Mouse (Mus musculus) spleen, adult 12 weeks (tissue): ENCODE results near the gene Htra3.

ENCODE experiments used
- DNase-seq: peaks from one replicate; pipeline ENCODE4 v3.0.0; 2022; ENCODE audit warnings: low spot score

Htra3 gene

GRCm38 (mm10) chr5:35679256-35680155, at the start of gene Htra3:
Gene Htra3 (minus strand): TSS chr5:35679782.
- no peak for DNase-seq

GRCm38 (mm10) chr5:35728957-35729460, 49.4 kb upstream of the Htra3 start:
- peak; percentile 45 for DNase-seq

GRCm38 (mm10) chr5:35728344-35728956, 48.9 kb upstream of the Htra3 start:
- no peak for DNase-seq

GRCm38 (mm10) chr5:35727447-35727846, 47.9 kb upstream of the Htra3 start:
- DNase-seq, result no peak

GRCm38 (mm10) chr5:35725840-35726239, 46.3 kb upstream of the Htra3 start:
- no peak for DNase-seq

- DNase-seq, result no peak
Measured at GRCm38 (mm10) chr5:35723900-35724299, 44.3 kb upstream of the Htra3 start.

GRCm38 (mm10) chr5:35722654-35723053, 43.1 kb upstream of the Htra3 start:
- DNase-seq, result no peak

- DNase-seq, result no peak
Measured at GRCm38 (mm10) chr5:35721933-35722332, 42.4 kb upstream of the Htra3 start.

GRCm38 (mm10) chr5:35719880-35720279, 40.3 kb upstream of the Htra3 start:
- DNase-seq, result no peak

- no peak for DNase-seq
Measured at GRCm38 (mm10) chr5:35719343-35719742, 39.8 kb upstream of the Htra3 start.

GRCm38 (mm10) chr5:35718817-35719216, 39.2 kb upstream of the Htra3 start:
- no peak for DNase-seq

GRCm38 (mm10) chr5:35717946-35718345, 38.4 kb upstream of the Htra3 start:
- no peak for DNase-seq

- DNase-seq, result no peak
Measured at GRCm38 (mm10) chr5:35717455-35717854, 37.9 kb upstream of the Htra3 start.

GRCm38 (mm10) chr5:35713649-35714354, 34.2 kb upstream of the Htra3 start:
- no peak for DNase-seq

GRCm38 (mm10) chr5:35712517-35712916, 32.9 kb upstream of the Htra3 start:
- no peak for DNase-seq

GRCm38 (mm10) chr5:35710931-35711330, 31.3 kb upstream of the Htra3 start:
- DNase-seq, result no peak

GRCm38 (mm10) chr5:35710481-35710880, 30.9 kb upstream of the Htra3 start:
- no peak for DNase-seq

GRCm38 (mm10) chr5:35705411-35705810, 25.8 kb upstream of the Htra3 start:
- no peak for DNase-seq

GRCm38 (mm10) chr5:35703814-35704213, 24.2 kb upstream of the Htra3 start:
- DNase-seq, result no peak

GRCm38 (mm10) chr5:35703183-35703582, 23.6 kb upstream of the Htra3 start:
- DNase-seq, result no peak

- no peak for DNase-seq
Measured at GRCm38 (mm10) chr5:35702582-35703140, 23.1 kb upstream of the Htra3 start.

- DNase-seq, result peak; percentile 15
Measured at GRCm38 (mm10) chr5:35701042-35701441, 21.5 kb upstream of the Htra3 start.
